Mouse (Mus musculus): ENCODE measurements at regions not wholly inside any gene's neighbourhood (a gene's known extent, or its start where the extent isn't known, plus 50 kb on each side); places are given as distances from the start of the nearest gene placed in this dataset.

- TF ChIP-seq GATA1 (IDR thresholded peaks at IDR 0.05; ENCODE audit: borderline replicate concordance, low read length) = no peak
- no peak for TF ChIP-seq FLI1 (IDR thresholded peaks at IDR 0.05; ENCODE audit: low read length)
Measured at GRCm38 (mm10) chr5:132892591-132892990, 349.4 kb upstream of the Auts2 start.

Measured in megakaryocyte, embryonic 14.5 days (primary cell).